Mouse (Mus musculus) myocyte (in vitro differentiated cells): ENCODE measurements around the gene Pnmt. TPM values are rescaled to one million over a fixed set of nuclear protein-coding genes. Genes with fewer than 3 reads are reported as not detected.
A peak's percentile ranks its signal among the peaks of the same experiment; 100 is the strongest.

Experiments used
- H3K27me3 ChIP-seq: one replicate; pipeline ENCODE4 v1.6.1; 2011; ENCODE audit not compliant: control insufficient read depth, insufficient read depth, insufficient read length
- H3K36me3 ChIP-seq: one replicate; pipeline ENCODE4 v1.6.1; 2011; ENCODE audit not compliant: control insufficient read depth, insufficient read depth
- H3K4me2 ChIP-seq: one replicate; pipeline ENCODE4 v1.6.1; 2011; ENCODE audit warnings: low read depth, control low read depth
- H3K4me3 ChIP-seq: one replicate; pipeline ENCODE4 v1.5.1; 2011; ENCODE audit warnings: mild to moderate bottlenecking, control low read depth, moderate library complexity
- H3K79me2 ChIP-seq: one replicate; pipeline ENCODE4 v1.6.1; 2011; ENCODE audit not compliant: control insufficient read depth, insufficient read depth
- H3ac ChIP-seq: one replicate; pipeline ENCODE4 v1.6.1; 2011; ENCODE audit not compliant: control insufficient read depth, insufficient read length
- CEBPB ChIP-seq: IDR thresholded peaks from 2 replicates; pipeline ENCODE4 v1.6.1; 2011; ENCODE audit warnings: mild to moderate bottlenecking, moderate library complexity; ENCODE audit not compliant: poor library complexity, insufficient read depth, severe bottlenecking
- E2F4 ChIP-seq: IDR thresholded peaks from one replicate; pipeline ENCODE4 v1.6.1; 2011; ENCODE audit warnings: mild to moderate bottlenecking, control low read depth, moderate library complexity; ENCODE audit not compliant: insufficient read depth
- MAX ChIP-seq: IDR thresholded peaks from one replicate; pipeline ENCODE4 v1.6.1; 2011; ENCODE audit warnings: low read depth, mild to moderate bottlenecking, control low read depth
- MYOD1 ChIP-seq, 3 experiments: IDR thresholded peaks; one replicate each; pipeline ENCODE4 v1.6.1; 2011; ENCODE audit warnings: control low read depth in 2 of 3, low read depth in 2 of 3, mild to moderate bottlenecking in 2 of 3, moderate library complexity in 1 of 3; ENCODE audit not compliant: insufficient read length in 2 of 3, control insufficient read depth in 1 of 3
- MYOG ChIP-seq, 3 experiments: IDR thresholded peaks; one replicate each; pipeline ENCODE4 v1.6.1; 2011; ENCODE audit warnings: control low read depth in 2 of 3, low read depth in 2 of 3, mild to moderate bottlenecking in 2 of 3; ENCODE audit not compliant: insufficient read length in 2 of 3, control insufficient read depth in 1 of 3, insufficient read depth in 1 of 3
- POLR2A ChIP-seq: IDR thresholded peaks from one replicate; pipeline ENCODE4 v1.6.1; 2011; ENCODE audit warnings: low read depth, mild to moderate bottlenecking, control low read depth, moderate library complexity; ENCODE audit not compliant: insufficient read length
- POLR2AphosphoS2 ChIP-seq: IDR thresholded peaks from one replicate; pipeline ENCODE4 v1.6.1; 2011; ENCODE audit warnings: low read depth, control low read depth; ENCODE audit not compliant: insufficient read length
- REST ChIP-seq: IDR thresholded peaks from one replicate; pipeline ENCODE4 v1.6.1; 2011; ENCODE audit warnings: mild to moderate bottlenecking, control low read depth, moderate library complexity; ENCODE audit not compliant: insufficient read depth, insufficient read length
- SRF ChIP-seq: IDR thresholded peaks from one replicate; pipeline ENCODE4 v1.6.1; 2011; ENCODE audit warnings: low read depth; ENCODE audit not compliant: control insufficient read depth, insufficient read length
- TCF12 ChIP-seq: IDR thresholded peaks from one replicate; pipeline ENCODE4 v1.6.1; 2011; ENCODE audit warnings: mild to moderate bottlenecking, control low read depth; ENCODE audit not compliant: poor library complexity, insufficient read depth, severe bottlenecking
- TCF3 ChIP-seq: IDR thresholded peaks from one replicate; pipeline ENCODE4 v1.6.1; 2011; ENCODE audit warnings: low read depth, control low read depth; ENCODE audit not compliant: insufficient read length
- USF1 ChIP-seq: IDR thresholded peaks from one replicate; pipeline ENCODE4 v1.6.1; 2011; ENCODE audit warnings: low read depth, mild to moderate bottlenecking, control low read depth, moderate library complexity
- polyA plus RNA-seq: library from polyadenylated mRNA; unstranded; fragments of >200 nt; fragmentation: generic; extraction: Trizol; gene quantifications from one replicate; pipeline ENCODE4 v1.2.1, GENCODE M21; 2012; ENCODE audit warnings: missing spikeins

Pnmt gene
- polyA plus RNA-seq, 1 experiment, result 2.2 TPM

DNA sequence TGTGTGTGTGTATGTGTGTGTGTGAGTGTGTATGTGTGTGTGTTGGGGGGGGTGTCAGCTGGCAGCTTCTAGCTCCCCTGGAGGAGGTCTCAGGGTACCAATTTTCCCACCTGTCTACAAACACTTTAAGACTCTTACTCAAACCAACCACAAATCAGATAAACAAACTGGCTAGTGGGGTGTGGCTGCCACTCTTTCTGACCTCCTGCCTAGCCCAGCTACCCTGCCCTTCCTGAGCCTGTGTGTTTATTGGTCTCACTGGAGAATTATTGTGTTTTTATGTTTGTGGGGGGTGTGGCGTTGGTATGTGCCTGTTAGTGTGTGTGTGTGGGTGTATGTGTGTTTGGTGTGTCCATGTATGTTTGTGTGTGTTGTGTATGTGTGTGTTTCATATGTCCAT is 30.8 kb downstream of the Pnmt start:
- H3K36me3 ChIP-seq, result peaks cover 8% of the 10 kb centered on the region
- no peak overlapping the region for H3K4me3 ChIP-seq
- no peaks in the 10 kb centered on the region for H3K27me3 ChIP-seq
- TF ChIP-seq POLR2AphosphoS2, result no peak
- TF ChIP-seq MYOG (IDR thresholded peaks at IDR 0.05; ENCODE audit: control insufficient read depth in 1 of 3, insufficient read depth in 1 of 3, insufficient read length in 2 of 3, low read depth in 2 of 3), result no peak
- no peak for TF ChIP-seq TCF3
- TF ChIP-seq REST, result no peak
- TF ChIP-seq POLR2A, result no peak
- TF ChIP-seq USF1, result no peak
- no peak for TF ChIP-seq MYOD1 (IDR thresholded peaks at IDR 0.05; ENCODE audit: control insufficient read depth in 1 of 3, insufficient read length in 2 of 3, low read depth in 2 of 3)
- no peak for TF ChIP-seq MAX
- no peak for TF ChIP-seq CEBPB
- peaks cover 28% of the 10 kb centered on the region for H3K79me2 ChIP-seq
- no peak overlapping the region for H3ac ChIP-seq
- no peak overlapping the region for H3K4me2 ChIP-seq

DNA sequence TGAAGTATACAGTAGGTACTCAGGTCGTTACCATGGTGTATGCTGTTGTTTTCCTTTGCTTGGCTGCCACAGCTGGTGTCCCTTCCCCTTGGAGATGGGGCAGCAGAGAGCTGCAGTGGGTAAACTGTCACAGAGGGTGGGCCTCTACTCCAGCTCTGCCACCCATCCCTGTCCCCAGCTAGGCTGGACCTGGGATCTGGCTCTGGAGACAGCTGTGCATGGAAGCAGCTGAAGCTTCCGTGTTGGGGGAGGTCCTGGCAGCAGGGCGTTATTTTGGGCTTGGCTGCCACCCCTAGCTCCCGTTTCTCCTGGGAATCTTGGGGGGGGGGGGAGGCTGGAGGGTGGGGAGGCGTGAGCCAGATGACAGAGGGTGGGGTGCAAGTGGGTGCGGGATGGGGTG is 32.0 kb downstream of the Pnmt start:
- no peaks in the 10 kb centered on the region for H3K27me3 ChIP-seq
- peaks cover 28% of the 10 kb centered on the region for H3K79me2 ChIP-seq
- H3ac ChIP-seq, result no peak overlapping the region
- H3K36me3 ChIP-seq, result peaks cover 8% of the 10 kb centered on the region
- peak overlapping the region; percentile 27 for H3K4me2 ChIP-seq
- H3K4me3 ChIP-seq, result no peak overlapping the region
- TF ChIP-seq USF1, result no peak
- TF ChIP-seq E2F4, result no peak
- peak; percentile 74 for TF ChIP-seq TCF3
- peak; percentile 63 to 92 (median 86) for TF ChIP-seq MYOD1 (IDR thresholded peaks at IDR 0.05; ENCODE audit: control insufficient read depth in 1 of 3, insufficient read length in 2 of 3, low read depth in 2 of 3)
- no peak for TF ChIP-seq POLR2AphosphoS2
- TF ChIP-seq REST, result no peak
- TF ChIP-seq TCF12, result peak; percentile 75
- no peak for TF ChIP-seq POLR2A
- TF ChIP-seq CEBPB, result no peak
- TF ChIP-seq MAX, result no peak
- peak; percentile 90 to 96 (median 94) for TF ChIP-seq MYOG (IDR thresholded peaks at IDR 0.05; ENCODE audit: control insufficient read depth in 1 of 3, insufficient read depth in 1 of 3, insufficient read length in 2 of 3, low read depth in 2 of 3)
- TF ChIP-seq SRF, result peak; percentile 5

DNA sequence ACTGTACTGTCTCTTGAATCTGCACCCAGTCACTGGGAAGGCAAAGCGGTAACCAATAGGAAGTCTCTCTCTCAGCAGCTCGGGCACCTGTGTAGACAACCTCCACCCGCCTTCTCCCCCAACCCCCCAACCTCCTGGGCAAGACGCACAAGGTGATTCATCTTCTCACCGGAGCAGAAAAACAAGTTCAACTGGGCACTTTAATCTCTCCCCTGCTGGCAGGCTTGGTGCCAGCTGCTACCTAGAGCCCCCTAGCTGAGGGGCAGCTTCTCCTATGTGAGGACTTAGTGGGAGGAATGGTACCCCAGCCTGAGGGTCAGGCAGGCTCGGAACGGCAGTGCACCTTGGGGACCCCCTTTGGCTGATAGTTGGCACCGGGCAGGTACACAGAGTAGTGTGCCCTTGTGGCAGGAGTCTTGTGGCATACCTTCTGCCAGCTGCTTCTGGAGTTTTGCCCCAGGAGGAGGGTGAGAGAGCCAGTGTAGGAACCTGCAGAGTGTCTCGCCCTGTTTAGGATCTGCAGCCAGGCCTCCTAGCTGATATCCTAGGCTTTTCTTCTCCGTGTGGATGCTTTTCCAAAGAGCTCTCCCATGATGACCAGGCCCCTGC is 32.8 kb downstream of the Pnmt start:
- Histone ChIP-seq H3ac (no peak overlapping the region), H3K36me3 (peaks cover 8% of the 10 kb centered on the region), H3K27me3 (no peaks in the 10 kb centered on the region), H3K4me2 (no peak overlapping the region), H3K4me3 (no peak overlapping the region), H3K79me2 (peaks cover 25% of the 10 kb centered on the region)
- TF ChIP-seq MAX, result no peak
- TF ChIP-seq MYOG (IDR thresholded peaks at IDR 0.05; ENCODE audit: control insufficient read depth in 1 of 3, insufficient read depth in 1 of 3, insufficient read length in 2 of 3, low read depth in 2 of 3), result no peak
- TF ChIP-seq SRF, result no peak
- no peak for TF ChIP-seq CEBPB
- TF ChIP-seq TCF12, result no peak
- TF ChIP-seq TCF3, result no peak
- TF ChIP-seq MYOD1 (IDR thresholded peaks at IDR 0.05; ENCODE audit: control insufficient read depth in 1 of 3, insufficient read length in 2 of 3, low read depth in 2 of 3), result no peak
- TF ChIP-seq POLR2AphosphoS2, result no peak
- no peak for TF ChIP-seq POLR2A
- TF ChIP-seq REST, result no peak
- TF ChIP-seq USF1, result no peak
- no peak for TF ChIP-seq E2F4

DNA sequence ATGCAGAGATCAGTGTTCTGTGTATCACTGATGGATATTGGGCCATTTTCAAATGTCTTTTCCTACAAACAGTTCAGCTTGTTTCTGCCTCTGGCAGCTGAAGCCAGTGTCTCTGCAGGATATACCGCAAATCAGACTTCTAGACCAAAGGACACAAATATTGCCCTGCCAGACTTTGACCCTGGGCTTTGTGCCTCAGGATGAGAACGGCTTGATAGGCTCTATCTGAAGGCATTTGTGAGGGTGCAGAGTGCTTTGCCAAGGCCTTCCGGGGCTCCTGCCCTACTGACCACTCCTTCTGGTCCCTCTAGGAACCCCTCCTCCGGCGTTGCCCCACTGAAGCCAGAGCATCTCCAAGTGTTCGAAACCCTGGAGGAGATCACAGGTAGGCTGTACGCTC is 40.3 kb downstream of the Pnmt start:
- no peak overlapping the region for H3K4me2 ChIP-seq
- TF ChIP-seq REST (no peak), POLR2A (no peak), MAX (no peak), MYOG (IDR thresholded peaks at IDR 0.05; ENCODE audit: control insufficient read depth in 1 of 3, insufficient read depth in 1 of 3, insufficient read length in 2 of 3, low read depth in 2 of 3) (no peak), USF1 (no peak), SRF (no peak), TCF3 (no peak), E2F4 (no peak), TCF12 (no peak)
- no peak overlapping the region for H3ac ChIP-seq
- no peaks in the 10 kb centered on the region for H3K79me2 ChIP-seq
- peaks cover 21% of the 10 kb centered on the region for H3K36me3 ChIP-seq
- H3K27me3 ChIP-seq, result no peaks in the 10 kb centered on the region
- no peak overlapping the region for H3K4me3 ChIP-seq
